Mouse (Mus musculus) liver, adult (tissue): ENCODE results near the gene Kcnb1.

Experiments used
- GATA4 ChIP-seq: IDR thresholded peaks from 2 replicates; pipeline ENCODE4 v1.6.1; 2014; ENCODE audit warnings: mild to moderate bottlenecking, low read length; ENCODE audit not compliant: insufficient replicate concordance

The Kcnb1 gene

GRCm38 (mm10) chr2:167190076-167190399 lies at the start of gene Kcnb1:
Gene Kcnb1, minus strand, starts transcription at chr2:167190155.
- no peak; the same call in 1 of the 2 replicates for TF ChIP-seq GATA4

DNA sequence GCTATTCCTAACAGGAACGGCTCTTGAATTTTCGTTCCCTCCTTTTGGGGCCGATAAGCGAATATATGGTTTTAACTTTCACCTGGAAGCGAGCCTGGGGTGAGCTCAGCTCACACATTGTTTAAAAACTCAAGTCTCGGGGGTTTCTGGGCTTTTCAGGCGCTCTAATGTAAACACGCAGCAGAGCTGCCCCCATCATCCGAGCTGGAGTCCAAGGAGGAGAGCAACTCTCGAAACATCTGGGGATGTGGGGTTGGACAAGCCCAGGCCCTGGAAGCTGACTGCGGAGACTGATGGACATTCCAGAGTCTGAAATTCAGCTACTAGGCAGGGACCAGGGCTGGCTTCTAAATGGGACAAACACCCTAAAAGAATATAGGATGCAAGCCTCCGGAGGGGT lies 49.3 kb upstream of the Kcnb1 start:
- no peak for TF ChIP-seq GATA4

GRCm38 (mm10) chr2:167237224-167237623 lies 47.3 kb upstream of the Kcnb1 start:
- TF ChIP-seq GATA4: no peak

- no peak for TF ChIP-seq GATA4
These were observed 46.2 kb upstream of the Kcnb1 start for GRCm38 (mm10) chr2:167236174-167236573.

DNA sequence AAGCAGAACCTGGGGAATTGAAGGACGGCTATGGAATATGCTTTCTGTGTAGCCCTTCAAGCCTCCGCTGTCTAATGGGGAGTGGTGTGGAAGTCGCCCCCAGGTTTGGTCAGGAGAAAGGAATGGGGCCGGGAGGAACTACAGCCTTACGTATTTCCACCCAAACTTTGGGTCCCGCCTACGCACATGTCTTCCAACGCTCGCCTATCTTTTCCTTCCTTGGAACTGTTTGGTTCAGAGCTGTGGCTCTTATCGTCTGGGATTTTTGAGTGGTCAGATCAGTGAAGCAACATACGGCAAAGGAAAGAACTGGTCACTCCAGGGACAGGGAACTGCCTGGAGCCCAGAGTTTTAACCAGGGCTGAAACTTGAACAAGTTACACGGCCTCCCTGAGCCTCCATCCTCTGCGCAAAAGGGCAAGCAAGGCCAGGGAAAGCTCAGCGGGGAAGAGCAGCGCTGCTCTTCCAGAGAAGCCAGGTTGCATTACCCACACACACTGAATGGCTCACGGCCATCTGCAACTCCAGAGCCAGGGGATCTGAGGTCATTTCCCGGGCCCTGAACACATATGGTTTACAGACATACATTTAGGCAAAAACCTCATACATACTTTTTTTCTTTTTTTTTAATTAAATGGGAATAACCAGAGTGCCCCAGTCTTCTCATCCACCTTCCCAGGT lies 45.5 kb upstream of the Kcnb1 start:
- peak; percentile 15; the same call in 1 of the 2 replicates for TF ChIP-seq GATA4

GRCm38 (mm10) chr2:167233771-167234170 lies 43.8 kb upstream of the Kcnb1 start:
- no peak for TF ChIP-seq GATA4

GRCm38 (mm10) chr2:167233009-167233335 lies 43.0 kb upstream of the Kcnb1 start:
- TF ChIP-seq GATA4: no peak

- no peak for TF ChIP-seq GATA4
These were observed 42.4 kb upstream of the Kcnb1 start for GRCm38 (mm10) chr2:167232132-167233008.

DNA sequence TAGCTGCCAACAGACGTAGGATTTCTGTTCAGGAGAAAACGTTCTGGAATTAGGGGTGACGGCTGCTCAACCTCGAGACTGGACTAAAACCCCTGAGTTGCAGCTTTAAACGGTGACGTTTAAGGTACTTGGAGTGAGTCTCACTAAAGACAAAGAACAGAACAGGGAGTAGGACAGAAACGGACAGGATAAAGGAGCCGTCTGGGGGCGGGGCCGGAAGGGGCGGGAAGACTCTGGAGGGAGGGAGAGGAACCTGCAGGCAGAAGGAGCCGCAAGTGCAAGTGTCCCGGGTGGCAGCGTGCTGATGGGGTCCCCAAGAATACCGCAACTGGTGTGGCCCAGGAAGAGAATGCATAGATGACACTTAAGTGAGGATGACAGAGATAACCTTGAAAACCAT lies 40.6 kb upstream of the Kcnb1 start:
- TF ChIP-seq GATA4: no peak

DNA sequence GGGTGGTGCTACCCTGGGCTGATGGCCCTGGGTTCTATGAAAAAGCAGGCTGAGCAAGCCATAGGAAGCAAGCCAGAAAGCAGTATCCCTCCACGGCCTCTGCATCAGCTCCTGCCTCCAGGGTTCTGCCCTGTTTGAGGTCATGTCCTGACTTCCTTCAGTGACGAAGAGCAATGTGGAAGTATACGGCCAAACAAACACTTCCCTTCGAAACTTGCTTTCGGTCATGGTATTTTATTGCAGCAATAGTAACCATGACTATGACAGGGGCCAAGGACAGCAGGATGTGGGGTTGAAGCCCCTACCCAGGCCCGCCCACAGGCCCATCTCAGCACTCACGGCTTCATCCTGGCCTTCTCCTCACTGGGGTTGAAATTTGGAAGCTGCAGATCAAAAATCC lies 35.0 kb upstream of the Kcnb1 start:
- no peak for TF ChIP-seq GATA4

GRCm38 (mm10) chr2:167224194-167224593 lies 34.2 kb upstream of the Kcnb1 start:
- no peak for TF ChIP-seq GATA4

GRCm38 (mm10) chr2:167222152-167222551 lies 32.2 kb upstream of the Kcnb1 start:
- no peak for TF ChIP-seq GATA4

DNA sequence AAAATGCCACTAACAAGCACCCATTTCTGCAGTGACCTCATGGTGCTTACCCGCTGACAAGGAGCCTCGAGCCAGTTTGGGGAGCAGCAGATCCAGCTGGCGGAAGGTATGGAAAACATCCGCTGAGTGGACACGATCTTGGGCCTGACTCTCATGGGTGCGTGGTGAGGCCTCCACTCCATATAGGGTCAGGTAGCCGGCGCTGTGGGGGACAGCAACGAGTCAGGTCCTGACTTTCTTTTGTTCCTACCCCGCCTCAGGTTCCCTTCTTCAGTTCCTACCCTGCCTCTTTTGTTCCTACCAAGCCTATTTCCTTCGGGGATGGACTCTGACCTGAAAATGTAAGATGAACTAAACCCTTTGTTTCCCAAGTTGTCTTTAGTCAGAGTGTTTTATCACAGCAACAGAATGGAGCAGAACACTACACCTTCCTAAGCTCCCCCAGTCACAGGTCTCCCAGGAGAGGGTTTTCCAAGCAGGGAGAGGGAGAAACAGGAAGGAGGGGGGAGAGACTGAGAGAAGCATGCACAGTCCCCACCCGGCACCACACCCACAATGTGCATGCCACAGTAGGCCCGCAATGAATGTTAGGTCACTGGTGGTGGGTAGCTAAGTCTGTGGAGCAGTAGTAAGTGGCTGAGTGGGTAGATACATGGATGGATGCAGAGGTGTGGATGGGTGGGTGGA lies 31.3 kb upstream of the Kcnb1 start:
- TF ChIP-seq GATA4: no peak

DNA sequence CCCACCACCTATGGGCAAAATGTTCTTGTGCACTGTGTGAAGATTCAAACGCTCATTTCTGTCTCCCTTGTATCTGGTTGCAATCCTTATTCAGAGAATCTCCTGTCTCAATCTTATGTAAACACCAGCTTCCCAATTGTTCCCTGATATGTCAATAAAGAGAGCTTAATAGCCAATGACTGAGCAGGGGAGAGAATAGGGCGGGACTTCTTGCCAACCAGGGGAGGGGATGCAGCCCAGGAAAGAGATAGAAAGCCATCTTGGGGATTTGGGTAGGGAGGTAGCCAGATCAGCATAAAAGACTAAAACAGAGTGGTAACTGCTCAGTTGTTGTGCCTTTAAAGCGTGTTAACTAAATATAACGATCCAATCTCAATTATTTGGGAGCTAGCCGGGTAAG lies 30.8 kb upstream of the Kcnb1 start:
- TF ChIP-seq GATA4: no peak

- no peak for TF ChIP-seq GATA4
These were observed 29.3 kb upstream of the Kcnb1 start for GRCm38 (mm10) chr2:167219154-167219775.

DNA sequence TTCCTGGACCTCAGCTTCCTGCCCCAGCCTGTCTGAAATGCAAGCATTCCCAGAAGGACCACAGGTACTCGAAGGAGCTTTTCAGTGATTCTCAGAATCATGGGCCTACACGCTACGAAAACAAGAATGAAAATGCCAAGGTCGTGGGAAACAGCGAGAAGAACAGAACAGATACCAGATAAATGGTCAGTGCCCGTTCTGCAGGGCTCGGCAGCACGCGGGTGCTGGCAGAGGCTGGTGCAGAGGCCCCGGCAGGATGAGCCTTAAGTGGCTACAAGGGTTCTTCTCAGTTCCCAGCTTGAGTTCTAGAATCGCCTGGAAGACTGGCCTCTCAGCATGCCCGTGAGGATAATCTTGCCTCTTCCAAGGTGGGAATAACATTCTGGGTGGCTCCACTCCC lies 23.7 kb upstream of the Kcnb1 start:
- no peak for TF ChIP-seq GATA4

DNA sequence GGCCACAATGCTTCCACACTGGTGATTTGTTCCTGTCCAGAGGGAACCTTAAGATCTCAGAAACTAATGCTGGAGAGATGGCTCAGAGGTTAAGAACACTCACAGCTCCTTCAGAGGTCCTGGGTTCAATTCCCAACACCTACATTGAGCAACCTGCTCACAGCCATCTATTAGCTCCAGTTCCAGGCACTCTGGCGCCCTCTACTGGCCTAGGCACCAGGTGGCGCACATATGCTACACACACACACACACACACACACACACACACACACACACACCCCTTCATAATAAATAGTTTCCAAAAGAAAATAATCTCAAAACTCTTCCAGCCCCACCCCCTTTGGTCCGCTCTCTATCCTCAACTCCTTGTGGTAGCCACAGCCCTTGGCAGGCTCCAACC lies 23.1 kb upstream of the Kcnb1 start:
- no peak for TF ChIP-seq GATA4
